Mouse (Mus musculus): ENCODE measurements around the gene Olfr1066.

GRCm38 (mm10) chr2:86456169-86456568, at the start of gene Olfr1066:
- TF ChIP-seq POLR2A (IDR thresholded peaks at IDR 0.05; ENCODE audit: low read depth, low read length) (no peak), CTCF (IDR thresholded peaks at IDR 0.05; ENCODE audit: extremely low read depth, insufficient read depth, insufficient read length, insufficient replicate concordance) (no peak)
